Mouse (Mus musculus) bone marrow macrophage, adult 2 months (primary cell): ENCODE results near the gene Dhrs2.

ENCODE experiments used
- CTCF ChIP-seq: IDR thresholded peaks from 2 replicates; pipeline ENCODE4 v1.5.1; 2012; ENCODE audit warnings: low read depth, mild to moderate bottlenecking, low read length, moderate library complexity
- POLR2A ChIP-seq: IDR thresholded peaks from 2 replicates; pipeline ENCODE4 v1.6.1; 2012; ENCODE audit warnings: mild to moderate bottlenecking, low read depth, low read length, borderline replicate concordance

DNA sequence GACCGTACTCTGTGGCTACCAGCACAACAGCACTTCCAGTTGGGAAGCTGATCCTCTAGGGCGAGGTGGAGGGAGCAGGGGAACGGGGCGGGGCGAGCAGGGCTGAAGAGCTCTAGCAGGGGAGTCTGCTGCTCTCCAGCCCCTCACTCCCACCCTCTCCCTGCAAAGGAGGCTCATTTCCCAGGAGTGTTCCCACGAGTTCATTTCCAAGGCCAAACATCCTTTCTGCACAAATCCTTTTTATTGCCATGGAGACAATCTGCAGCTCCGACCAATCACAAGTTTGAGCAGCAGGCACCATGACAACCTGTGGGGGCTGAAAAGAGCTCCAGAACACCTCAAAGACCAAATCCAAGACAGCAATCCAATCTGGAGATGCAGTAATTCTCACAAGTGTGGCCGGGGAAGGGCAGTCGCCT is 32.4 kb upstream of the Dhrs2 start:
- no peak for TF ChIP-seq CTCF
- no peak for TF ChIP-seq POLR2A
